Mouse (Mus musculus) B cell, adult 2 months (primary cell): ENCODE data around the gene Plcd1.

Source experiments
- DNase-seq, 2 experiments: peaks; one replicate each; pipeline ENCODE4 v3.0.0; 2022

The Plcd1 gene

DNA sequence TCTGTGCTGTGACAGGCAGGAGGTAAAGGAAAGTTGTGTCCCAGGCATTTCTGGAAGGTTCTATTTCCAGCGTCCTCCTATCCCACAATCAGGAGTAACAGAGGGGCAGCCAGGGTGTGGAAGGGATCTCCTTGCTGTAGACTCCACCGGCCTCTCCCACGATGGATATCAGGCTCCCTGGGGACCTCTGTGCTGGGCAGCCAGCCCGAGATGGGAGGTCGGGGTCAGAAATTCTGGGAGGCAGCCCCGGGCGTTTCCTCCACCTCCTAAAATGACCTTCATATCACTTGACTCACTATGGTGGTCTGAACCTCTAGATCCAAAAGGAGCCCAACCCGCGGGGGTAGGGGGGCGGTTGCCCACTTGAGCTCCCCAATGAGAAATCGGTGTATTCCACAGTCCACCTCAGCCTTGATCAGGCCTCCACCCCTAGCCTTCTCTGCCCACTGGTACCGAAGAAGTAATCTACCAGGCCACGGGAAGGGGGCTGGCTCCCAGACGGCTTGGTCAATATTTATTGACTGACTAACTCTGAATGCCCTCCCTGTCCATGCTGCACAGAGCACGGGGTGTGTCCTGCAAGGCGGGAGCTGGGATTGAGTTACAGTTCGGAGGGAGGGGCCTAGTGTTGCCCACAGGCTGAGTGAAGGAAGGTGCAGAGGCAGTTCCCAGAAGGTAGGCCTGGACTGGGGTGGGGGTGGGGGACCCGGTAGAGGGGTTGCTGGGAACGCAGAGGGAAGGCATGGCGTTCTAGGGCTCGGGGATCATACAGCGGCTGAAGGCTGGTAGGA, 41.0 kb downstream of the Plcd1 start, which contains the start of gene Vill:
Gene Vill, plus strand, starts transcription at position 625 of the 791 bp plus-strand sequence.
- no peak for DNase-seq

DNA sequence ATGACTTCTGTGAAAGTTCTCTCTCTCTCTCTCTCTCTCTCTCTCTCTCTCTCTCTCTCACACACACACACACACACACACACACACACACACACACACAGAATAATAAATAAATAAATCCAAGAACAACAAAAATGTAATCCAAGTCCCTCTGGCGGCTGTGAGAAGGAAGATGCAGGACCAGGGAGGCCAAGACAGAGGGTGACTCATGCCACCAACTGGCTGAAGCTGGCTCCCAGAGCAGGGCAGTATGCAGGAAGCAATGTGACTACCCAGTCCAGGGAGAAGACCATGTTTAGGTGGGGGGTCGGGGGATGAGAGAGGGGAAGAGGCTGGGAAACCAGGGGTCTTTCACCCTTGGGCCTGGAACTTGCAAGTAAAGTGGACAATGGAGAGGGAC, 42.1 kb downstream of the Plcd1 start:
- DNase-seq: no peak

DNA sequence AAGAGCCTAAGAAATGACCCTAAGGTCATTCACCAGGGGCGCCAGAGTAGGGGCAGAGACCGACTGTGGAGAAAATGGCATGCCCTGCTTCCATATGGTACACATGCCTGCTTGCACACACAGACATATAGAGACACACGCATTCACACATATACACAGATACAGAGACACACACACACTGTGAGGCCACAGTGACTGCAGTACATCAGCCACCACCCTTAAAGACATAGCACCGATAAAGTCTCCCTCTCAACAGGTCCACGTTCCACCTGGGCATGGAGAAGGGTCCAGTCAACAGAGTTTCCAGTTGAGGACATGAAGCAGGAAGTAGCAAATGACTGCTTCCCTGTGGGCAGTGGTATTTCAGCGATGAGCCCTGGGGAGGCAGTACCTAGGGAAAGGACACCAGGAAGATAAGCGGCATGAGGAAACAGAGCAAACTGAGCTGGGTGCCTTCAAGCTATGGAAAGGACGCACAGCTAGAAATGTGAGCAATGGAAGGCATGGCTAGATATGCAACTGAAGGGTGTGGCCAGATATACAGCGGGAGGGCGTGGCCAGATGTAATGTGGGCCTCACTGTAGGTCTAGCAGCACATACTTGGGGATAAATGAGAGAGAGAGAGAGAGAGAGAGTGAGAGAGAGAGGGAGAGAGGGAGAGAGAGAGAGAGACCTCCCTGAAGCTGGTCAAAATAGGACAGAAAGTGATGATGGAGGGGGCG, 45.0 kb downstream of the Plcd1 start:
- DNase-seq: no peak

DNA sequence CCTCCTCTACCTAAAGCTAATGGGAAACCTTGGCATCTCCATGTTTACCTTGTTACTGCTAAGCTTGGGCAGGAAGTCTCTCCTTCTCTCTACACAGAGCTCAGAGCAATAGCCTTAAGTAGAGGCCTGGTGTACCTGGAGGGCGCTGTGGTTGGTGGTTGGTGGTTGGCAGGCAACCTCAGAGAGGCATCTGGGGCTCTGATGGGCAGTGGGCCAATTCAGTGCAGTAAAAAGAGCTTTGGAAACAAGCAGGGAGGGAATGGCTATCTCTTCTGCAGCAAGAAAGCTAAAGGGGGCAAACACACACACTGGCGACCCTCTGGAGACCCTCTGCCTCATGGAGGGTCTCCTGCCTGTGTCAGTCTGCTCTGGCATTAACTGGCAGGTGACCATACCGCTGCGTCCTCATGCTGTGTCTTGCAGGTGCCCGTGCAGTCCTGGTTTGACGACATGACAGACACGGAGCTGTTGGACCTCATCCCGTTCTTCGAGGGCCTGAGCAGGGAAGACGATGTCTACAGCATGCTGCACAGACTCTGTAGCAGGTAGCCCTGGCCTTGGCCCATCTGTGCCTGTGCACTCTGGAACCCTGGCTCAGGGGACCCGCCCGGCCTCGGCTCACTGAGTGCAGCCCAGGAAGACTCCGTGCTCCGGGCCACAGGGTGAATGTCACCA, 53.1 kb downstream of the Plcd1 start:
- no peak for DNase-seq

DNA sequence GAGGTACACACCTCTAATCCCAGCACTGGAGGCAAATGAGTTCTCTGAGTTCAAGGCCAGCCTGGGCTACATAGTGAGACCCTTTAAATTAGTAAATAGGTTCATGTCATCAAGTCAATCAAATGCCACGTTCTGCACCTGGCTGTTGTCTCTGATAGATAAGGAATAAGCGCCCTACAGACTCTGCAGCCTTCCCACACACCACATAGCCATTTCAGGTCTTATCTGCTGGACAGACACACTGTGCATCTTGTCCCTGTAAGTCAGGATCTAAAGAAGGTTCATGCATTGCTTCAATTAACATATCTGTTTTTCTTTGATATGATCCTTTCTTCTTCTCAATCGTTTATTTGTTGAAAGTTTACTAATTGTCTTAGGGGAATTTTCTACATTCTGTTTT, 54.7 kb downstream of the Plcd1 start:
- no peak for DNase-seq

DNA sequence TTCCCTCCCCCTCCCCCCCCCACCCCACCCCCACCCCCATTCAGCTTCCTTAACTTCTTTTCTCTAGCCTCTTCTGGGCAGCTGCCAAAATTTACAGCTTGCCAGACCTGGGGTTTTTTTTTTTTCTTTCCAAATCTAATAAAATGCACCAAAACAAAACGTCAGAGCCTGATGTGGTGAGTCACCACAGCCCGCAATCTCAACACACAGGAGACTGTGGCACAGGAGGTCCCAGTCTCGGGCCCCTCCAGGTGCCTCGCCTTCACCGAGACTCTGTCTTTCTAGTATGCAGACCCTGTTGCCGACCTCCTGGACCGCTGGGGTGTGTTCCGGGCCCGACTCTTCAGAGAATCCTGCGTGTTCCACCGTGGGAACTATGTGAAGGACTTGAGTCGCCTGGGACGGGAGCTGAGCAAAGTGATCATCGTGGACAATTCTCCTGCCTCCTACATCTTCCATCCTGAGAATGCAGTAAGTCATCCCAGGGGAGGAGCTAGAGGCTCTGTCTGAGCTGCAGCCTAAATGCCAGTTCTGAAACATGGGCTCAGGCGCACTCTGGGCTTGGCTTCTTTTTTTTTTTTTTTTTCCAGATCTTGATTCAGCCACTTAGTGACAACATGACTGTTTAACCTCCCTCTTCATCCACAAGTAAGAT, 56.1 kb downstream of the Plcd1 start:
- no peak for DNase-seq

DNA sequence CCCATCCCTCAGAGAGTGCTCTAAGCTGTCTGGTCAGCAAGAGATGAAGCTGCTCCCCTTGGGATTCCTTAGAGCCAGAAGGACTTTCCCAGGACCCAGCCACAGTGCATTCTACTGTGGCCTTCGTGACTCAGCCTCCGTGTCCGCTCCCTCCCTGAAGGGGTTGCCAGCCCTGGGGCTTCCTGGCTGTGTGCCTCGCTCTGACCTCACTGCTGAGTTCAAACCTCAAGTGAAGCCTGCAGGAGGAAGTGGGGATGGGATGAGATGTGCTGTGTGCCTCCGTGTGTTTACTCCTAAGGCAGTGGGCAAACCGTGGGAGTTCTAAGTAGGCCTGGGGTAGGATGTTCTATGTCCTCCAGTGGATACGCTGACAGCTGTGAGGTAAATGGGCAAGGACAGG, 57.5 kb downstream of the Plcd1 start:
- DNase-seq: no peak

DNA sequence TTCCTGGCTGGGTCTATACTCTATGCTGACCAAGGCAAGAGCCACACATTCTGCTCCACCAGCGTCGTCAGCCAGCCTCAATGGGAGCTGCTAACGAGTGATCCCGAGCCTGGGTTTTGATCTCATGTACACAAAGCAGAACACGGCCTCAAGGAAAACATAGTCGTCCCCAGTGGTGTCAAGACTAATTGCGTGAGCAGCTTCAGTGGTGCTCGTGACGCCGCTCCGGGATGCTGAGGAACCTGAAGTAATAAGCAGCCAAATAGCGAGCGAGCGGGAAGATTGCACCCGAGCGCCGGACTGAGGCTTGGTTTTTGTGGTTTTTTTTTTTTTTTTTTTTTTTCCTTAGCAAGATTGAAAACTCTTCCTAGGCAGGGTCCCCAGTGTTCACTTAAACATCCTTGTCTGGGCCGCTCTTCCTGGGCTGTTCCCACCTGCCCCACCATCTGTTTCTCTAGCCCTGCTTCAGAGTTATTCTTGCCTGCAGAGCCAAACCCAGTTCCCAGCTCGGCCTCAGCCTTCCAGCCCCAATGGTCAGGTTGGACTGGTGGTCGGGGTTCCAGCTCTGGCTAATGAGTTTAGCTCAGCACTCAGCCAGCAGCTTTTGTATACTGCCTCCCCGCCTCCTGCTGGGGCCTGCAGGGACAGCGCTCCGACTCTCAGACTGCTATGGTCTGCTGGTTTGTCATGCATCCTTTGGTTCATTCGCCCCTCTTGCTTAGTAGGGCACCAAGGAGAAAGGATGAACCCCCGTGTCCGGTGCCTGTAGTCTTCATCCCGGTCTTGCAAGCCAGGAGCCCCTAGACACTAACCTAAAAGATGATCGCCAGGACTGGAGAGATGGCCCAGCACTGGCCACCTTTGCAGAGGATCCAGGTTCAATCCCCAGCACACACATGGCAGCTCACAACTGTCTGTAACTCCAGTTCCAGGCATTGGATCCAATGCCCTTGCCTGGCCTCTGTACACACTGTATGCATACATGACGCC, 58.3 kb downstream of the Plcd1 start:
- DNase-seq: no peak

DNA sequence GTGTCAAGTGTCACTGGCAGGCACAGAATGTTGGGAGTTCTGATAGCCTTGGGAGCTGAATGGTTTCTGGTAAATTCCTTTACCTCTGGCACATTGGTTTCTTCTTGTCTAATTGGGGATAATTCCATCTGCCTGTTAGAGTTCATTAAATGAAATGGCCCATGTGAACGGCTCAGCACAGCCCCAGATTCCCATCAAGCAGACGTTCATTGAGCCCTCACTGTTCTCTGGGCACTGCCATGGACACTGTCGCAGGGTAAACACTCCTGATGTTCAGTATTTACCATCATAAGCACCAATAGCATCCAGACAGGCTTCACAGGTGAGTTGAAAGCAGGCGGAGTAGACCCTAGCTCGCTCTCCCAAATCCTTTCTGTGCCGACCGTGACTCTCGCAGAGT, 59.2 kb downstream of the Plcd1 start:
- DNase-seq: no peak

DNA sequence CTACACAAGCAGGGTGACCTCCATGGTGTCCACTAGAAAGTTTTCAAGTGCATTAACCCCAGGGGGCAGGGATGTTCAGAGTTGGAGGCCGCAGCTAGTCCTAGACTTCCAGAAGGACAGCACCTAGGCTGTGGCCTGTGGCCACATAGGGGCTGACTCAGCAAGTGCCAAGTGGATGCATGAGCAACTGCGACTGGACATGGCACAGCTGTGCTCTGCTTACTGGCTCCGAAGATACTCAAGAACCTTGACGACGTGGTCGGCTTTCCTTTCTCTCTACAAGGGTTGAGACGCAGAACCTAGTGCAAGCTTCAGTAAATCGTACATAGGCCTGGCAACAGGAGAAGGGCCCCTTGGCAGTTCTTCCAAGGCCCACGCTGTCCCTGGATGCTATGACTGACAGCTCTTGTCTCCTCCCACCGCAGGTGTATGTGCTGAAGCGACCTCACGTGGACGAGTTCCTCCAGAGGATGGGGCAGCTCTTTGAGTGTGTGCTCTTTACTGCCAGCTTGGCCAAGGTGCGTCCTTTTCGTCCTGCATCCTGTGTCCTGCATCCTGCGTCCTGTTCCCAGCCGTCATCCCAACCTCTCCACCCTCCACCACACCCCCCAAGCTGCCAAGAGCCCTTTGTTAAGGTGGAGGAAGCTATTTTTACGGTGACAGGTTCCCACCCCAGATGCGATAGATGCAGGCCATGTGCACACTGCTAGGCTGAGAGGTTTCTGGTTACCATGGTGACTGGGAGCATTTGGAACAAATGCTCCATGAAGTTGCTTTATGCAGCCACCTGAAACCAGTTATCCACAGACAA, 60.0 kb downstream of the Plcd1 start:
- no peak for DNase-seq

DNA sequence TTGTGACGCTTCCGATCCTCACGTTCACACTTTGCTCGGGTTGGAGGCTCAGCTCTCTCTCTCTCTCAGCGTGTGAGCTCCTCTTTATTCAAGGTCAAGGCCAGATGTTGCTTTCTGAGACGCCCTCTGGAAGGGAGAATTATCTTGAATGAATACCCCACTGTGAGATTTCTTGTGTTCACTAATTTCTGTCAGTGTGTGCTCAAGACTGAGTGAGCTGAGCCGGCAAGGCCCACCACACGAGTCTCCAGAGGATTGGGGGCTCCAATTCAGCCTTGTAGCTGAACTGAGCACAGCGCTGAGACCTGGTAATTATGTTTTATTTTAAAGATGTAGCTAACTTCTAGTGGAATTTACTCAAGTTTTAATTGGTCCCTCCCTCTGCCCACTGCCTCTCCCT, 60.8 kb downstream of the Plcd1 start:
- DNase-seq: no peak

DNA sequence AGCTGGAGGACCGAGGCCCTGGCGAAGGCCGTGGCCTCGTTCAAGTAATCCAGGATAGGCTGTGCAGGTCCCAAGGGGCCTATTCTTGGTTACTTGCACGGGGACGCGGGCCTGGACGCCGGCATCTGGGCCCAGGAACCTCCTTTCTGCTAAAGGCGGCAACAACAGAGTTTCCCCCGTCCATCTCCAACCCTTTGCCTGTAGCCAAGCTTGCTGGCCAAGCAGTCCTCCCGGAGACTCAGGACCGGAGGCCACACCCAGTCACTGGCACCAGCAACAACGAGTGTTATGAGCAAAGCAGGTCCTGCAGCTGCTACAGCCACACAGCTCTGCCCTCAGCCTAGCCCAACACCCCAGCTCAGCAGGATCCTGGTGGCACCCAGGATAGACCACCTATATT, 61.5 kb downstream of the Plcd1 start:
- no peak for DNase-seq

DNA sequence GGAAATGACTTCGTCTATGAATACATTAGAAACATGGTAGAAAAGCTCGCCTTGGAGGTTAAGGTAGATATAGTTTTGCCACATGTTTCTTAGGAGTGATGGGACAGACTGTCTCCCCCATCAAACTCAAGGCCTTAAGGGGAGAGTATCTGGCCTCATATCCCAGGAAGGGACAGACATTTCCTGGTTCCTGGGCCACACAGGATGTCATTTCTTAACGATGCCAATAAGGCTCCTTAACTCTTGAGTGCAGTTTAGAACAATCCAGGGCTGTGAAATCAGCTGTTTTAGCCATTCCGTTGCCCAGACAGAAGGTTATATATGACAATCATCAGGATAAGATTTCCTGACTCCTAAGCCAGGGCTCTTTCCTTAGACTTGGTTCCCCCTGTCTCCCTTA, 62.3 kb downstream of the Plcd1 start:
- DNase-seq: no peak

DNA sequence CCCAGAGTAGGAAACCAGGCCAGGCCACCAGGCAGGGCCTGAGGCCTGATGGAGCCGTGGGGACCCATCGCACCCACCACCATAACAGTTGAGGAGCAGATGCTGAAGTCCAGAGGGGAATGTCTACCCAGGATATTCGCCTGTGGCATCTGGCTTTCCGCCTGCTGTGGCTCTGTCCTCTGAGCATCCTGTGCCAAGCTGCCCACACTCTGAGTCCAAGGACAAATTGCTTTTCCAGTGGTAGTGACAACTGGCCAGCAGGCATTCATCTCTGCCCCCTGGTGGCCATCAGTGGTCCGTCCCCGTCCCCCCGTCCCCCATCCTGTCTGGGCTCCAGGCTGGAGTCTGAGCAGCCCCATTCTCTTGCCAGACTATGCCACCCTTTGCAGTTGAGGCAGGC, 63.7 kb downstream of the Plcd1 start:
- DNase-seq: peak; percentile 21 to 24

DNA sequence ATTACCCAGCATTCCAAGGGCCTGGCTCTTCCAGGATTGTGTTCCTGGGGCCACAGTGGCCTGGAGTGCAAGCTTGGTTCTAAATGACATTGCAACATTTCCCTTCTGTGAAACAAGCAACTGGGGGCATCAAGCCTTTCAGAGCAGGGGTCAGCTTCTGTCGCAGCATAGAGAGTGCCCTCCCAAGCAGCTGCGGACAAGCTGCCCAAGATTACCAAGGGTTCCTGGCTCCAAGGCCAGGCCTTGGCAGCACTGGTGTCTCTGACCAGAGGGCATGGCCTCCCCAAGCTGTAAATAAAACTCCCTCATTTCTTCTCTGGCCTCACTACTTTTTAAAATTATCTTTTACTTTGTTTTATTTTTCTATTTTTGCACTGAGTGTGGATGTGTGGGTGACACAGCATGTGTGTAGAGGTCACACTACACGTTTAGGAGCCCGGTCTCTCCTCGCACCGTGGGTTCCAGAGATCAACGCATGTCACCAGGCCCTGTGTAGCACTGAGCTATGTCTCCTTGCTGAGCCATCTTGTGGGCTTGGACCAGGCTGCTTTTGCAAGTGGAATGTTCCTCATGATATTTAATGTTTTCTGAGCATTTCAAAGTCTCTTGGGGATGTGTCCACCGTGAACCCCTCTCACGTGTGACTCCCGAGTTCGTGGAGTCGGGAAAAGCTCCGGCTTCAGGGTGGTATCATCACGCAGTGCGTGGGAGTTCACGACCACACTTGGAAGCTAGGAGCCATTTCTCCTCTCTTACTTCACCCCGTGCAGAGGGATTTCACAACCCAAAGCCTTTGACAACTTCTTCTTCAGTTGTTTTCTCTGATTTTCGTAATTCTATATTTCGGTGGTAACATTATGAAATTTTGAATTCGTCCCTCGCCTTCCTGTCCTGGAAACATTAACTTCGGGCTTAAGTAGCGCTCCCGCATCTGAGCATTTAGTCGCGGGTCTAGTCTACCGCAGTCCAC, 64.8 kb downstream of the Plcd1 start:
- DNase-seq: no peak

DNA sequence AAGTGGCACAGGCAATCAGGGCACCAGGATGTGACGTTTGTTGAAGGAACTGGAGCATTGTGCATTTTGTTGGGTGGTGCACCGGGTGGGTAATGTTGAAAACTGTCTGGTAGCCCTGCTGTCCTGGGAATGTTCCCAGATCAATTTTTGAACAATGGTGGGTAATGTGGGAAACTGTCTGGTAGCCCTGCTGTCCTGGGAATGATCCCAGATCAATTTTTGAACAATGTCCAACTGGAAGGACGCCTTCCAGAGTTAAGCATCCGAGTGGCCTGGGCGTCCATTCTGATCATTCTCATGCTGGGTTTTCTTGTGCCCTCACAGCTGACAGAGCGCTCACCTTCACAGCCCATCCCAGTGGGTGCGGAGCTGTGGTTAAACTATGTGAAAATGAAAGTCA, 66.0 kb downstream of the Plcd1 start:
- DNase-seq: no peak

DNA sequence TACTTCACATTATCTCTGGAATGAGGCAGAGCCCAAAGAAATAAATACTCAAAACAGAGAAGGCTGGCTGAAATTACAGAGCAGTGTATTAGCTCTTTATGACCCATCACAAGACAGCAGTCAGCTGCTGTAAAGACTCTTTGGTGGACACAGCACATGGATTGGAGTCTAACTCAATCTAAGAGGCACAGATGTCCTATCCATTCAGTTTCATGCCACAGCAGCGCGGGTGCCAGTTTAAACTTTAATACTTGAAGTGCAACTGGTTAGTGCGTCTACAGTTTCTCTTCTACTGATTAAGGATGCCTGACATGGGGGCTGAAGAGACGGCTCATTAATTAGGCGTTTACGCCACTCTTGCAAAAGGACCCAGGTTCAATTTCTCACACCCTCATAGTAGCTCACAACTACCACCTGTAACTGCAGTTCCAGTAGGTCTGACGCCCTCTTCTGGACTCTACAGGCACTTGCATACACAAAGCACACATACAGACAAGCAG, 67.4 kb downstream of the Plcd1 start:
- no peak for DNase-seq

DNA sequence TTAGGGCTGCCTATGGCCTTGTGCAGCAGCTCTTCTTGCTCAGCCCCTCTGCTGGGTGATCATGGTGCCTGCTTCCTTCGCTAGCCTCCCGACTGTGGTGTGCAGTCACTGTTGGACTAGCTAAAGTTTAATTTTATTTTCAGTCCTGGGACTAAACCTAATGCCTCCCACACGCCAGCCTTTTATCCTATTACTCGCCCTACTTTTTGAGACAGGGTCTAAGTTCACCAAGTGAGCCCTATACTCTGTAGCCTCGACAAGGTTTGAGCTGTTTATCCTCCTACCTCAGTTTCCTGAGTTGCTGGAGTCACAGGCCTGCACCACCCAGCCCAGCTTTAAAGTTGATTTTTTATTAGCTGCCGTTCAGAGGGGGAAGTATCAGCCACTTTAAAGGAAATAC, 68.0 kb downstream of the Plcd1 start:
- DNase-seq: no peak

DNA sequence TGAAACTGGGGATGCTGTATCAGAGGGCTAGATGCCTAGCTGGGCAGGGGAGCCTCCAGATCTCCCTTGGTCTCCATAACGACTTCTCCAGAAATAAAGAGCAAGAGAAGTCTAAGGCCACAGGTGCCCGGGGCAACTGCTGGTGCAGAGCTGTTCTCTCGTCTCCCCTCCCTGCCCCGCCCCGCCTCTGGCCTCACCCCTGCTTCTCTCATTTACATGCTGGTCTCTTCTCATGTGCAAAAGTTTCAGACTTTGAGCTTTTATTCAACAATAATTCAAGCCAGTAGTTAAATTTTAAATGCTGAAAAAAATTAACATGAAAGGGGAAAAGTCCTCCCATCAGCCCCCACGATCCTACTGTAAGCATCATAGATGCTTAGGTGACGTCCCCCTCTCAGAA, 71.6 kb downstream of the Plcd1 start:
- DNase-seq: no peak
